Mouse (Mus musculus) inflammation-experienced regulatory T-cells, adult 6 months (primary cell): ENCODE measurements around the gene Gm48551. TPM values are rescaled to one million over a fixed set of nuclear protein-coding genes. Genes with fewer than 3 reads are reported as not detected.

Experiments used
- ATAC-seq: one replicate; pipeline ENCODE4 v1.8.0; 2017
- polyA plus RNA-seq, 3 experiments: library from polyadenylated mRNA; unstranded; fragments of 100-300 nt; shearing (Covaris generic); gene quantifications; one replicate each; pipeline ENCODE4 v1.2.1; 2017

Gene Gm48551
- polyA plus RNA-seq, 3 experiments from 2014 or later: 0.60 to 1.9 (median 1.1) TPM

- ATAC-seq: no peak
Observed at GRCm38 (mm10) chr10:81384605-81384982, 328 bp downstream of the Gm48551 start.

GRCm38 (mm10) chr10:81385603-81386306 lies 1.5 kb downstream of the Gm48551 start:
- no peak for ATAC-seq

- no peak for ATAC-seq
Observed at GRCm38 (mm10) chr10:81387716-81388115, 3.5 kb downstream of the Gm48551 start.

GRCm38 (mm10) chr10:81388505-81389055 lies 4.3 kb downstream of the Gm48551 start, which contains the start of gene Gm48552:
Gene Gm48552 (plus strand): TSS chr10:81389005.
- no peak for ATAC-seq

GRCm38 (mm10) chr10:81389373-81389772 lies 5.1 kb downstream of the Gm48551 start:
- no peak for ATAC-seq

GRCm38 (mm10) chr10:81389801-81390677 lies 5.8 kb downstream of the Gm48551 start:
- peak; percentile 68 for ATAC-seq

- no peak for ATAC-seq
Observed at GRCm38 (mm10) chr10:81390678-81390965, 6.4 kb downstream of the Gm48551 start.

GRCm38 (mm10) chr10:81392270-81392669 lies 8.0 kb downstream of the Gm48551 start:
- ATAC-seq: no peak

GRCm38 (mm10) chr10:81392781-81393185 lies 8.5 kb downstream of the Gm48551 start, which contains the start of gene Smim24:
Gene Smim24 (plus strand): TSS chr10:81393051.
- no peak for ATAC-seq

- ATAC-seq: no peak
Observed at GRCm38 (mm10) chr10:81393456-81394063, 9.3 kb downstream of the Gm48551 start.

GRCm38 (mm10) chr10:81395127-81395526 lies 10.9 kb downstream of the Gm48551 start:
- ATAC-seq: peak; percentile 54

GRCm38 (mm10) chr10:81395865-81396264 lies 11.6 kb downstream of the Gm48551 start:
- no peak for ATAC-seq

GRCm38 (mm10) chr10:81396749-81397148 lies 12.5 kb downstream of the Gm48551 start:
- ATAC-seq: no peak

- ATAC-seq: no peak
Observed at GRCm38 (mm10) chr10:81399296-81399695, 15.0 kb downstream of the Gm48551 start.

- no peak for ATAC-seq
Observed at GRCm38 (mm10) chr10:81399798-81400308, 15.6 kb downstream of the Gm48551 start.

GRCm38 (mm10) chr10:81400371-81401204 lies 16.3 kb downstream of the Gm48551 start:
- ATAC-seq: no peak

- ATAC-seq: no peak
Observed at GRCm38 (mm10) chr10:81401205-81401520, 16.9 kb downstream of the Gm48551 start.

- ATAC-seq: peak; percentile 56
Observed at GRCm38 (mm10) chr10:81401521-81402226, 17.4 kb downstream of the Gm48551 start.

GRCm38 (mm10) chr10:81402227-81402765 lies 18.0 kb downstream of the Gm48551 start:
- no peak for ATAC-seq

- ATAC-seq: no peak
Observed at GRCm38 (mm10) chr10:81403511-81403910, 19.2 kb downstream of the Gm48551 start.

GRCm38 (mm10) chr10:81404082-81404481 lies 19.8 kb downstream of the Gm48551 start:
- ATAC-seq: no peak
